Mouse (Mus musculus): Measurements from ENCODE around the gene Snn.
"Not testable (repeated sequence)": the region's sequence is repeated elsewhere in the genome, so short reads cannot be mapped to it uniquely, and the experiment has no call there.

The Snn gene

DNA sequence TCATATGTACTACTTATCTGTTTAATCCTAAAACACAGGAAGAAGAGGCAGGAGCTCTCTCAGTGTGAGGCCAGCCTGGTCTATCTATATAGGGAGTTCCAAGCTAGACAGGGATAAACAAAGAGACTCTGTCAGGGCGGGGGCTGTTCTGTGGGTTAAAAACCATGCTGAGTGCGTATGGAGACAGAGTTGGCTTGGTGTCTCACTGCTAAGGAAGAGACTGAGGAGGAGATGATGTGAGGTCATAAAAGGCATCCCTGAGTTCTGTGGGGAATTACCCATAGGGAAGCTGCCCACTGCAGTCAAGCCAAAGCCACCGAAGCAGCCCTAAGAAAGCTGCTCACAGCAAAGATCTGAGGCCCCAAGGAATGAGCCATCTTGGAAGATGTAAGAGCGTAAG, at the start of gene Snn:
Gene Snn (plus strand): TSS at position 301 of the 400 bp plus-strand sequence.
- no peak for DNase-seq (ENCODE audit: low spot score in 2 of 2)

DNA sequence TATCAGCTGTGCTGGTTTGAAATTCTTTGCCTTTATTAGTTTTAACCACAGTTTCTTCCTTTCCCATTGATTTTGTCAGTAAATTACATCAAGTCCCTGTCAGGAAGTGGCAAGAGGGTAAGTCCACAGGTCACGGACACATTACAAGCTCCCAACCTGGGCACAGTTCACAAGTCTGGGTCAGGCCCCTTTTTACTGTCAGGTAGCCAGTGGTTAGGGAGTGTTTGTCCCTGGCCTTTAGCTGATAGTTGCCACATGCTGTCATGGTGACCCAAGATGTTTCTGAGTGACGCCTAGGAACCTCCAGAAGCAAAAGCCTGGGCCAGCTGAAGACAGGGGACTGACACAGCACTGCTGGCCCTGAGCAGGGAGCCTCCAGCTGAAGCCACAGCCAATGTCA, 49.5 kb upstream of the Snn start:
- no peak for DNase-seq (ENCODE audit: low spot score in 2 of 2)

DNA sequence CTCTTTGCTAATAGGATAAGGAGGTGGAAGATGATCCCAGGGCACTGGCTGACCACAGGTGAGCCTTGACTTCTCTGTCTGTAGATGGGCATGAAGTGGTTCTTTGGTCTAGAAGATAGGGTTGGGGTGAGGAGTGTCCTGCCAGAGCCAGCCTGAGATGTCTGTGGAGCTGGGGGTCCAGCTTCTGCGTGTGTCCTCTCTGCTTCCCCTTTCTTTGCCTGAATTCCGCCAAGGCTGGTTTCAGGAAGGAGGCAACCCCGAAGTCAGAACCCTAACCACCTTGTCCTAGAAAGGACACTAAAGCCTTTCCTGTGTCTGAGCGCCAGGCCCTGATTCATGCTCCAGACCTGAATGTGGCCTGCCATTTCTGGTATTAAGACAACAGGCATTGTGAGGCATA, 48.8 kb upstream of the Snn start:
- DNase-seq (ENCODE audit: low spot score in 2 of 2), result no peak

DNA sequence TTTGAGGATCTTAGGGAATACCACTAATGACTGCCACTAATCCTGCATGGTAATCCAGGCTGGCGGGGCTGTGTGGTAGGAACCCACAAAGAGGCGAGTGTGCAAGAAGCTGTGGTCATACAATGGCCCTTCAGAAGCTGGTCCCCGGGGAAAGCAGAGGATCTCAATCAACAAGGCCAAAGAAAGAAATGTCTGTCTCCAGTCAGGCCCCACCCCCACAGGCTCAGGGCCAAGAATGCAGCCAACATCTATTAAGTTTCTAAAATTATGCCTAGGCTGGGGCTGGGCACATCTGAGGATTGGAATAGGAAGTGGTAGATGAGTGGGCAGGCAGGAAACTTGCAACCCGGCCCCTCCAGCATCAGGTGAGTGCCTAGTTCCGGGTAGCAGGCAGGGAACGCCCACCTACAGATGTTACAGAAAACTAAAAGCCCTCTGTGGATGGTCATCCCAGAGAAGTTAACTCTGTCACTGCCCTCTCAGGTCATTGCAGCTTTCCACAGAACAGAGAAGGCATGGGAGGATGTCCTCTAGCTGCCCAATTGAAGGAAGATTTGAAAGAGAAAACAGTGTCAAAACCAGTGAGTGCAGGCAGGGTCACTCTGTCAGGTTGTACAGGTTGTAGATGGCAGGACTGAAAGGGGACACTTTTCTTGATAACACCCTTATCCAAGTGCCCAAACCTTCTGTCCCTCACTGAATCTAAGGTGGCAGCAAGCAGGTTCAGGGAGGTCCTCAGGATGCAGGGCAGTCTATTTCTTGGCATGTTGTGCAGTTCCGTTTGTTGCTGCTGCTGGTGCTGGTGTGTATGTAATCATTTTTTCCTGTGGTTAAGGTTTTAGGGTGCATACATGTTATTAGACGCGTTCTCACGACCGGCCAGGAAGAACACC, 47.9 kb upstream of the Snn start:
- no peak for DNase-seq (ENCODE audit: low spot score in 2 of 2)

DNA sequence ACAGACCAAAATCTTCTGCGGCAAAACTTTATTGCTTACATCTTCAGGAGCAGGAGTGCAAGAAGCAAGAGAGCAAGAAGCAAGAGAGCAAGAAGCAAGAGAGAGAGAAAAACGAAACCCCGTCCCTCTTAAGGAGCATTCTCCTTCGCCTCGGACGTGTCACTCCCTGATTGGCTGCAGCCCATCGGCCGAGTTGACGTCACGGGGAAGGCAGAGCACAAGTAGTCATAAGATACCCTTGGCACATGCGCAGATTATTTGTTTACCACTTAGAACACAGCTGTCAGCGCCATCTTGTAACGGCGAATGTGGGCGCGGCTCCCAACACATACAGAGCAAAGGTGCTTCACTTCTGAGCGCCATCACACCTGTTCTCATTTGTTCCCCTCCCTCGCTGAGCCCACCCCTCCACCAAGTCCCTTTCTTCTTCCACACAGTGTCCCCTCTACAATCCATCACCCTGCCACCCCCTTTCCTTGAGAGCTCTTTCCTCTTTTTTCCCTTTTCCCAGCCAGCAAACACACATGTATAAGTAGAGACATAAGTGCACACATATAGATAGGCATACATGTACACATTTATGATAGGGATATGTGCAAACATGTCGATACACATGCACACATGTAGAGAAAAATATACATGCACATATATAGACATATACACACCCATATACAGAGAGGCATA, 47.1 kb upstream of the Snn start:
- DNase-seq (ENCODE audit: low spot score in 2 of 2), result not testable (repeated sequence)

DNA sequence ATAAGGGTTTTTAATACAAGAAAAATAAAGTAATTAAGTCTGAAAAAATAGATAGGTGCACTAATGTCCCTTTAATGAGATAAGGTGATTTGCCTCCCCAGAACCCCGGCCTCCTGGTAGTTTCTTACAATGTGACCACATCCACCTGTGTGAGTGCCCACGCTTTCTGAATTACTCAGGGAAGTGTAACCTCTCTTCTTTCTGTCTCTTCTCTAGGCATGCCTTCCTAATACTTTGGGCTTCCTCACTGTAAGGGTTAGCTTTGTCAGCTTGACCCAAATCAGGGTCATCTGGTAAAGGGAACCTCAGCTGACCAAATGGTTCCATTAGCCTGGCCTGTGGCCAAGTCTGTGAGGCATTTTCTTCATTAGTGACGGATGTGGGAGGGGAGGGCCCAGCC, 46.3 kb upstream of the Snn start:
- DNase-seq (ENCODE audit: low spot score in 2 of 2), result no peak

DNA sequence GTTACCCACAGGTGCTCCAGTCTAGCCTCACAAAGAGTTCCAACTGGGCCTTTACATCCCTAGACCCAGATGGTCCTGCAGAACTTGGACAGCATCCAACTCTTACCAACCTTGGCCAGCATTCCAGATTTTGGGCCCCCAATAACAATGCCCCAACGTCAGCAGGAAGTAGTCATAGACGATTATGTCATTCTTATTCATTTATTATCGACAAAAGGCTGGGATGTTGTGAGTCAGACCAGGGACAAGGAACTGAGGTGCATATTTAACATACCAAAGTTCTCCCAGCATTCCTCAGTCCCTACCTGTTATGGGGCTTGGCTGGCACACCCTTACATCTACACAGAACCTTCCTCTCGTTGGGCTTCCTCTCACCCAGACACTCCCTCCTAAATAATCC, 44.4 kb upstream of the Snn start:
- DNase-seq (ENCODE audit: low spot score in 2 of 2), result no peak

DNA sequence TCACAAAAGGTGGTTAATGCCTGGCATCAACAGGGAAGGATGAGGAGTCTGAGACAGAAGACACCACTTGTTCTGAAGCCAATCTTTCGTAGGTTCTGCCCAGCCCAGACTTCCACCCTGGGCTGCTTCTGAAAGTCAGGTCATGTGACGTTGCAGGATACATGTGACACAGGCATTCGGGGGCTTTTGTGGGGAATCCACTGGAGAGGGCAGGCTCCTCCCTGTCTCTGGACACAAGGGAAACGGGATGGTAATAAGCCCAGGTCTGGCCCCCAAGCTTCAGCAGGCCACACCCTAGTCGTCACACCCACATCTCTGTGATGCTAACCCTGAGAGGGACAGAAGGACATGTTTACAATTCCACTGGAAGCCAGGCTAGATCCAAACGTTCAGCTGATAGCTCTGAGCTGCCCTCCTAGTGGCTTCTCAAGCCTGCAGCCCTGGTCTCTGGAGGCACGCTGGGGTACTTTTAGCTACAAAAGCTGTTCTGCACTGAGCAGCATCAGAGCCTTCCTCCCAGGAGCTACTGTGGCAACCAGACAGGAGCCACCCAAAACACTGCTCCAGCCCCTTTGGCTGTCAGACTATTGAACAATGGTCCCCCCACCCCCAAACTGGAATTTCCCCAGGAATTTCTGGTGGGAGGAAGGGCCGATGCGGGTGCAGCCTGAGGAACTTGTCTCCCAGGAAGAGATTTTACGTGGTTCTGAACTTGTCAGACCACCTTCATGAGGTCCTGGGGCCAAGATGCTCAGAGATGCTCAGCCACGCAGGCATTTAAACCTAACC, 42.7 kb upstream of the Snn start:
- DNase-seq (ENCODE audit: low spot score in 2 of 2), result no peak

DNA sequence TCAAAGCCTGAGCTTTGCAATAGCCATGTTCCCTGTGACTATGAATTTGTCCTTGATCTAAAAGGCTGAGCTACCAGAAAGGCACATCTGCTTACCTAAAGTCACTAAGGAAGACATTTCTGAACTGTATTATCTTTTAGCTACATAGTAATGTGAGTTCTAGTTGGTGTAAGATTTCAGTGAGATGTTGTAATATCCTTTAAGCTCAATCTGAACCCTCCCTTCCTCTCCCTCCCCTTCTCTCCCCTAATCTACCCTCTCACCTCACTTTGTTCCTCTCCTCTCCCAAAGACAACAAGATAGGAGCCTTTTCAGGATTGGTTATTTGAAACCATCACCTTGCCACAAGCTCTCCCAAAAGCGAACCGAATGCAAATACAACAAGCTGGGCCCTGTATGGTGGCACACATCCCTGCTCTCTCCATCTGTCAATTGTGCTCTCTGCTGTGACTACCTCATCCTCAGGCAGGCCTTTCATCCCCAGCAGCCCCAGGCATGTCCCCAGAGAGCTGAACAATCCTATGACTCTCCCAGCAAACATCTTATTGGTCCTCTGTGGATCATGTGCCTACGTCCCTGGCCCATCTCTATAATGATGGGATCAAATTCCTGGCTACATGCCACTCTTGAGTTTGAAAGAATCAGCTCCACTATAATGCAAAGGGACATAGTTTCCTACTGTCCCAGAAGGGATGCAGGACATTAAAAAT, 39.2 kb upstream of the Snn start:
- DNase-seq (ENCODE audit: low spot score in 2 of 2), result no peak

DNA sequence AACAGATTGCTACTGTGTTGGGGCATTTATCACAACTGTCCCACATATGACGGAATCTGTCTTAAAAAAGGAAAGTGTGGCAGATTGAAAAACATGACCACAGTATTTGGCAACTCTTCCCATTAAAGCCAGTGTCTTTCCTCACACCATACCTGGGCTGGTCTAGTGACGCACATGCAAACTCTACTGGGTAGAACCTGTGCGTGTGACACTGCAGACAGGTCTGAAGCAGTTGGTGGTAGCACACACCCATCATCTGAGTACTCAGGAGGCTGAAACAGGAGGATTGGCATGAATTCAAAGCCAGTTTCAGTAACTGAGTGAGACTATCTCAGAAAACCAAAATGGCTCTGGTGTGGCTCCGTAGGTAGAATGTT, 38.6 kb upstream of the Snn start:
- DNase-seq (ENCODE audit: low spot score in 2 of 2), result no peak

DNA sequence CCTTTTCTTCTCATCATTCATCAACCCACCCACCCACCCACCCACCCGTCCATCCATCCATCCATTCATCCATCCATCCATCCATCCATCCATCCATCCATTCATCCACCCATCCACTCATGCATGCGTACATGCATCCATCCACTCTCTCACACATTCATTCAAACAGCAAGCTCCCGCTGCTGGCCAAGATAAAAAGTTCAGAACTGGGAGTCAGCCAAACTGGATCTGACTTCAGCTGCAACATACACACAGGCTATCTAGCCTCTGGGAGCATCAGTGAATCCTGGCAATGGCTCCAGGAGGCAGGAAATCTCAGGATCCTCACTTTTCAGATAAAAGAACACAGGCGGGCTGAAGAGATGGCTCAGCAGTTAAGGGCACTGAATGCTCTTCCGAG, 37.1 kb upstream of the Snn start:
- no peak for DNase-seq (ENCODE audit: low spot score in 2 of 2)

DNA sequence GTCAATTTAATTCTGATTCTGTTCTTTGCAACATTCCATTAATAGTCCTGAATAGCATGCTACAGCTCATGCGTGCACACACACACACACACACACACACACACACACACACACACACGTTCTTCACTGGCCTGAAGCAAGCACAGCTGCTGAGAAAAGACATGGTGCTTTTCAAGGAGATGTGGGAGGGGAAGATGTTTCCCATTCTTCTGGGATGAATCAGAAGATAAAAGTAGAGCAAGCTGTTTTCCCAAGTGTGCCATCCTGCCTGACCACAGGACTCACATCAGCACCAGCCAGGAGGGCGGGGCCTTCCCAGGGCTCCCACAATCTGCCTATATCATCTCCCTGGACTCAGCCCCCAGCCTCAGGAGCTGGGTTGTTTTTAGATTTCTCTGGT, 35.9 kb upstream of the Snn start:
- DNase-seq (ENCODE audit: low spot score in 2 of 2), result no peak

DNA sequence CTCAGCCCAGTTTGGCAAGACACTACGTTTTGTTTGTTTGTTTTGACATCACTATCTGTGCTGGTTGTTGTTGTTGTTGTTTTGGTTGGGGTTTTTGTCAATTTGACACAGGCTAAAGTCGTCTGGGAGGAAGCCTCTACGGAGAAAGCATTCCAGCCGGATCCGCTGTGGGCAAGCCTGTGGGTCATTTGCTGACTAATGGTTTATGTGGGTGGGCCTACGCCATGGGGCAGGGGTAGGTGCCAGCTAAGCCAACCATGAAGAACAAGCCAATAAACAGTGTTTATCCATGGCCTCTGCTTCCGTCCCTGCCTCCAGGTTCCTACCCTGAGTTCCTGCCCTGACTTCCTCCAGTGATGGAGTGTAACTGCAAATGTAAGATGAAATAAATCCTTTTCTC, 32.5 kb upstream of the Snn start:
- DNase-seq (ENCODE audit: low spot score in 2 of 2), result no peak

DNA sequence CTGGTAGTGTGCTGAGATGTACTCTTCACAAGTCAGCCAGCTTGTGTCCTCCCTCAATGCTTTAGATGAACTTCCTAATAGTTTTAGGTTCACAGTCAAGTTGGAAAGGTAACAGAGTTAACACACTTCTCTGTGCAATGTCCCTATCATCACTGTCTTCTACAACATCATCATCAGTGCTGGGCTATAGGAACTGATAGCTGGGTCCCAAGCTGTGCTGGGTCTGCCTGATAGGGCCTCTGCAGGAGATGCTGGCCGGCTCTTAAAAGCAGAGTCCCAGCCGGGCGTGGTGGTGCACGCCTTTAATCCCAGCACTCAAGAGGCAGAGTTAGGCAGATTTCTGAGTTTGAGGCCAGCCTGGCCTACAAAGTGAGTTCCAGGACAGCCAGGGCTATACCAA, 29.9 kb upstream of the Snn start:
- DNase-seq (ENCODE audit: low spot score in 2 of 2), result no peak

DNA sequence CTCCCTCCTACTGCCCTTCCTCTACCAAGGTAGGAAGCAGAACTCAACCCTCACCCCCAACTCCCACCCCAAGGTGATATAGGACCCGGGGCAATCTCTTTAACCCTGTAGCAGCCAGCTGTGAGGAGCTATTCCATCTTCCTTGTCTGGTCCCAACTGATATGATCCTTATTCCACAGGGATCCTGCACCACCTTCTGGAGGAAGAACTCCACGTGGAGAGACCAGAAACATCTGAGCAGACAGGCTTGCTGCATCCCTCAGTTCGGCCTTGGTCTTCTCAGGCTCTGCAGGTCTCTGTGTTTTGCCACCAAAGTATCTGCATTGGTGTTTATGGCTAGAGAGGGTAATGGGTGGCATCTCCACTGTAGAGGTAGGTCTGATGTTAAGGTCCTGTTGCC, 29.4 kb upstream of the Snn start:
- DNase-seq (ENCODE audit: low spot score in 2 of 2), result no peak

DNA sequence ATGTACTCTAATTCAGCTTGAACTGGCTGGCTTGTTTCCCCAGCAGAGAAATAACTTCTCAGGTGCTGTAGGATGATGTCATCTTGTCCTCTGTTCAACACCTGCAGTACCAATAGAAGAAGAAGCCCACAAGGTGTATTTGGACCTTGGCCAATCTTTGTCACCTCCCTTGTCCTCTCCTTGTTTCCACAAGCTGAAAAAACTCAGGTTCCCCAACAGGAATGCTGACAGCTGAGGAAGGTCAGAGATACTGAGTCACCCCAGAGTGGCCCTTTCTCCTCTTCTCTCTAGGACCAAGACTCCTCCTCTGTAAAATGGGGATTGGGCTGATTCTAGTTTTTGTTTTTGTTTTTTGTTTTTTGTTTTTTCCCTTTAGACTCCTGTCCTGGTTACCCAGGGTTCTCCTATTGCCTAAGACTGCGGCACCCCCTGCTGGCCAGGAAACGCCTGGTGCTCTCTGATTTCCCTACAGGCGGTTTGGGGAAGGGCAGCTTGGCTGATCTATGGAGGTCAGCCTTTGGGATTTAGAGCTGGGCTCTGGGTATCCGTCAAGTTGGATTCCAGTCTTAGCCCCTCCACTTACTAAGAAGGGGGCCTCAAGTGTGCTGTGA, 26.4 kb upstream of the Snn start:
- DNase-seq (ENCODE audit: low spot score in 2 of 2), result peak; percentile 53 to 79

DNA sequence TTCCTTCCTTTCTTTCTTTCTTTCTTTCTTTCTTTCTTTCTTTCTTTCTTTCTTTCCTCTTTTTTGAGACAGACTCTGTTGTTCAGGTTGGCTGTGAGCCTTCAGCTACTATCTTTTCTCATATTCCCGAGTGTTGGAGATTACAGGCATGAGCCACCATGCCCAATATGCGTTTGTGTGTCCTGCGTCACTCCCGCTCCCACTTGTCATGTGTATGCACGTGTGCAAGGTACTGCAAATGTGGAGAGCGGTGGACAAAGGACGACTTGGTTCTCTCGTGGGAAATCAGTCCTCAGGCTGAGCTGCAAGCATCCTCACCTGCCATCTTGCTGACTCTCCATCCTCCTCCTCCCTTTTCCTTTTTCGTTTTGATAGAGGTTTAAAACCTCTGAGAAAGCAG, 25.5 kb upstream of the Snn start:
- DNase-seq (ENCODE audit: low spot score in 2 of 2), result no peak

DNA sequence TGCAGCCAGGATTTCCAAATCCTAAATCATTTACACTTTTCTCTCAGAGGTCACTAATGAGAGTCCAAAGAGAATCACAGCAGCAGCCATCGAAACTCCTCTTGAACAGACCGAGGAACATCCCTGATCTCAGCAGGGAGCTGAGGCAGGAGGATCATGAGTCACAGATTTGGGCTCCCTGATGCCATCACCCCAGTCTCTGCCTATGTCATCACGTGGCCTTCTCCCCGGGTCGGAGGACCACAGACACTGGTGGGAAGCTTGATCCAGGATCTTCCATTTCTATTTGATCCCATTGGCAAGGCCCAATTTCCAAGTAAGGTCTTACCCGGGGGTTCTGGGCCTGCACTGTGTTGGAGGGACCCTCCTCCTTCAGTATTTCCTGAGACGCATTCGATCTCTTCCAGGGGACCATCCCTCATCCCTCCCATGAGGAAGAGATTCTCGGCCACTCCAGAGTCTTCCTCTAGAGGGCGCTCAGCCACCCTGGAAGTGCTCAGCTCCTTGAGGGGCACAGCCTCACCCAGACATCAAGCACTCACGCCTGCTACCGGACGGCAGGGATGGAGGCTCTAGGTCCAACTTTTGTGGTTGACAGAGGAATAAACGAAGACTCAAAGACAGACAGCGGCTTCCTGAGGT, 24.8 kb upstream of the Snn start:
- peak; percentile 39 to 67 for DNase-seq (ENCODE audit: low spot score in 2 of 2)

DNA sequence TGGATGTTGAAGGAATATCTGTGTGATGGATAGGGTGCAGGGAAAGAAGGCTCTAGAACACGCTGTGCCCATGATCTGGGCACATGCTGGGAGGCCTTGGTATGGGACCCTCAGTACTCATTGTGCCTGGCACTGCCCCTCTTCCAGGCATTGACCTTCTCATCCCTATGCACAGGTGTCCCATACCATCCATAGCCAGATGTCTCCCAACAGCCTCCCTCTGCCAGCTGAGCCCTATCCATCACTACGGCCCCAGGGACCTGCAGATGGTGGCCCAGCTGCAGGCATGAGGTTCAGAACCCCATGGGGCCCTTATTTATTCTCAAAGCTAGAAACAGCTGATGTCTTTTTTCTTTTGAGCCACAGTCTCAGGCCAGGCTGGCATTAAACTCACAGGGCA, 20.1 kb upstream of the Snn start:
- DNase-seq (ENCODE audit: low spot score in 2 of 2), result no peak

DNA sequence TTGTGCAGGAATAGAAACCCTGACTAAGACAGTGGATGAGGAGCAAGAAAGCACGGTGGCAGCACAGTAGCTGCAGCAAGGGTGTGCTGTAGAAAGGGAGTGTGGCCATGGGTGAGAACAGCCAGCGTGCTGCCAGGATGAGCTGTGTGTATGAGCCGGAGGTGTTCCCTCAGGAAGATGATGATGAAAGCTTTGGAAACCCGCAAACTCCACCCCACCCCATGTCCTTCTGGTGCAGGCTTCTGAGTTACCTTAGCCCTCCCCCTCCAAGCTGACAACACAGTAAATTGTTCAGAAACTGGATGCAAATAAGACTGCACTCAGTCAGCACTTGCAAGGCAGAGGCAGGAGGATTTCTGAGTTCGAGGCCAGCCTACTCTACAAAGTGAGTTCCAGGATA, 17.5 kb upstream of the Snn start:
- DNase-seq (ENCODE audit: low spot score in 2 of 2), result no peak

DNA sequence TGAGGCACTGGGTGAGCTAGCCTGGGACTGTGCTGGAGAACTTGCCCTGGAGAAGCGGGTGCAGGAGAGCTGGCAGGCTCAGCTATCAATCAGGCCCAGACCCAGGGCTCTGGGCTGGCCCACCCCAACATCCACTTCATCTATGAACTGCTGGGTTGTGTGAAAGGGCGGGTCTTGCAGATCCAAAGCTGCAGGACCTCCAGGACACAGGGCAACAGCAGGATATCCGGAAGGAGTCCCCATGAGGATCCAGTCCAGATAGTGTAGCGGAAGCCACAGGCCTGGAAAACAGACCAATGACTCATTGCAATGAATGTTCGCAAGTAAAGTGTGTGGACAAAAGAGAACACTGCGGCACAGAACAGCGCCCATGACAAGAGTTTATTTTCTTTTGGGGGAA, 14.3 kb upstream of the Snn start:
- DNase-seq (ENCODE audit: low spot score in 2 of 2), result no peak
